Mouse (Mus musculus) urinary bladder, postnatal 25 days (tissue): ENCODE results near the gene Ang2.
A peak's percentile ranks its signal among the peaks of the same experiment; 100 is the strongest.
"Not testable (repeated sequence)": the region's sequence is repeated elsewhere in the genome, so short reads cannot be mapped to it uniquely, and the experiment has no call there.

Source experiments
- DNase-seq: peaks from one replicate; pipeline ENCODE4 v3.0.0; 2022; ENCODE audit warnings: low spot score

Gene Ang2

GRCm38 (mm10) chr14:51199098-51200023 is at the start of gene Ang2:
Gene Ang2, minus strand, starts transcription at chr14:51199148.
- DNase-seq: no peak

GRCm38 (mm10) chr14:51247736-51248135 is 48.8 kb upstream of the Ang2 start:
- DNase-seq: no peak

GRCm38 (mm10) chr14:51240899-51241298 is 42.0 kb upstream of the Ang2 start:
- peak; percentile 28 for DNase-seq

- not testable (repeated sequence) for DNase-seq
Measured at GRCm38 (mm10) chr14:51237488-51237887, 38.5 kb upstream of the Ang2 start.

- not testable (repeated sequence) for DNase-seq
Measured at GRCm38 (mm10) chr14:51229657-51230056, 30.7 kb upstream of the Ang2 start.

- DNase-seq: not testable (repeated sequence)
Measured at GRCm38 (mm10) chr14:51220075-51220474, 21.1 kb upstream of the Ang2 start.

GRCm38 (mm10) chr14:51203115-51203514 is 4.2 kb upstream of the Ang2 start, which contains the start of gene Ear14:
Gene Ear14, plus strand, starts transcription at chr14:51203391.
- no peak for DNase-seq

GRCm38 (mm10) chr14:51200466-51200865 is 1.5 kb upstream of the Ang2 start:
- DNase-seq: no peak

- DNase-seq: no peak
Measured at GRCm38 (mm10) chr14:51200054-51200453, 1.1 kb upstream of the Ang2 start.

- DNase-seq: no peak
Measured at GRCm38 (mm10) chr14:51195681-51196080, 3.3 kb downstream of the Ang2 start.

- not testable (repeated sequence) for DNase-seq
Measured at GRCm38 (mm10) chr14:51181051-51181450, 17.9 kb downstream of the Ang2 start.

- DNase-seq: no peak
Measured at GRCm38 (mm10) chr14:51173843-51174242, 25.1 kb downstream of the Ang2 start.

GRCm38 (mm10) chr14:51172947-51173346 is 26.0 kb downstream of the Ang2 start:
- not testable (repeated sequence) for DNase-seq

GRCm38 (mm10) chr14:51172095-51172865 is 26.7 kb downstream of the Ang2 start:
- DNase-seq: peak; percentile 26

- DNase-seq: no peak
Measured at GRCm38 (mm10) chr14:51166068-51166467, 32.9 kb downstream of the Ang2 start.

GRCm38 (mm10) chr14:51165435-51165834 is 33.5 kb downstream of the Ang2 start:
- no peak for DNase-seq

GRCm38 (mm10) chr14:51163323-51163722 is 35.6 kb downstream of the Ang2 start:
- DNase-seq: not testable (repeated sequence)

GRCm38 (mm10) chr14:51161976-51162375 is 37.0 kb downstream of the Ang2 start, which contains the start of gene Rnase2b:
Gene Rnase2b, plus strand, starts transcription at chr14:51162260.
- DNase-seq: not testable (repeated sequence)

GRCm38 (mm10) chr14:51157072-51157471 is 41.9 kb downstream of the Ang2 start:
- DNase-seq: no peak

GRCm38 (mm10) chr14:51156736-51157068 is 42.2 kb downstream of the Ang2 start:
- DNase-seq: no peak

GRCm38 (mm10) chr14:51156056-51156735 is 42.8 kb downstream of the Ang2 start:
- no peak for DNase-seq

- DNase-seq: no peak
Measured at GRCm38 (mm10) chr14:51152249-51152870, 46.6 kb downstream of the Ang2 start.
